Mouse (Mus musculus): ENCODE data around the gene Ell3.

GRCm38 (mm10) chr2:121450093-121450492 lies 6.0 kb upstream of the Ell3 start:
- TF ChIP-seq CTCF (IDR thresholded peaks at IDR 0.05; ENCODE audit: borderline replicate concordance, control insufficient read depth, extremely low read depth, insufficient read depth, low read length, poor library complexity): no peak
- no peak for TF ChIP-seq POLR2A (IDR thresholded peaks at IDR 0.05; ENCODE audit: control insufficient read depth, extremely low read depth, insufficient read depth, low read length, poor library complexity)
